Mouse (Mus musculus) thymus, adult 2 months (tissue): ENCODE results near the gene Cntrl.

Experiments used
- CTCF ChIP-seq: fragments of 200-500 bp; IDR thresholded peaks from 2 replicates; pipeline ENCODE4 v1.5.1; 2012; ENCODE audit warnings: mild to moderate bottlenecking, control low read depth, low read length, moderate library complexity, borderline replicate concordance; ENCODE audit not compliant: control insufficient read depth, poor library complexity, insufficient read depth; ENCODE audit errors: extremely low read depth
- POLR2A ChIP-seq: fragments of 200-500 bp; IDR thresholded peaks from 2 replicates; pipeline ENCODE4 v1.6.1; 2012; ENCODE audit warnings: mild to moderate bottlenecking, low read length, control low read depth, moderate library complexity; ENCODE audit not compliant: control insufficient read depth, poor library complexity, insufficient read depth; ENCODE audit errors: extremely low read depth

DNA sequence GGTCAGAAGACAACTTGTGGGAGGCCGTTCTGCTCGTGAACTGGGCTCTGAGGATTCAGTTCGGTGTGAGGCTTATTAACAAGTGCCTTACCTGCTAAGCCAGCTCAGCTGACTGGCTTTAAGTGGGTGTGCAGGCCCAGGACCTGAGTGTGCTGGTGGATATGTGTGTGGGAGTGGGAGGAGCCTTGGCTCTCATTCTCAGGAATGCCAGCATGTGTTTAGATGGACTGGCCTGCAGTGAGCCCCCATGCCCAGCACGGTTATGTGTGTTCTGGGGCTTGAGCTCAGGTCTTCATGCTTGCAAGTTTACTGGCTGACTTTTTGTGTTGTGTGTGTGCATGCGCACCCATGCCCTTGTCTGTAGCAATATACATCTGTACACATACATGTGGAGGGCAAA is 64.4 kb downstream of the Cntrl start:
- TF ChIP-seq CTCF (no peak), POLR2A (no peak)
